Mouse (Mus musculus) natural killer cell, adult 2 months (primary cell): ENCODE data around the gene Olfr492.

Experiments
- DNase-seq, 2 experiments: peaks; one replicate each; pipeline ENCODE4 v3.0.0; 2022; ENCODE audit warnings: low spot score in 2 of 2

The Olfr492 gene

DNA sequence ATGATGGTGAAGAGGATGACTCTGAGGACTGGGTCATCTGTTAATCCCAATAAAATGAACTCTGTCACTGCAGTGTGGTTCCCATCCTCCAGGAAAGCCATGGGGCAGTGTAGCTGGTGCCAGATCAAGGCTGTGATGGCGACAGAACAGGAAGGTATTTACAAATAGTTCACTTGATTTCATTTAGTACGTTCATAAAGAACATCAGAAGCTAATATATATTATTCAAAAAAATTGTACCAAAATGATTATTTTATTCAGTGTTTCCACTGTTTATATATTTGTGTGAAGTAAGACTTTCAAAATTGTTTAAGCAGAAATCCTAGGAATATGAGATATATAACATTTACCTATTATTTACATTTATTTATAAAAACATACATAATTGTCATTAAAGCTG, at the start of gene Olfr492:
Gene Olfr492 (minus strand): TSS at position 101 of the 400 bp plus-strand sequence.
- DNase-seq = no peak

DNA sequence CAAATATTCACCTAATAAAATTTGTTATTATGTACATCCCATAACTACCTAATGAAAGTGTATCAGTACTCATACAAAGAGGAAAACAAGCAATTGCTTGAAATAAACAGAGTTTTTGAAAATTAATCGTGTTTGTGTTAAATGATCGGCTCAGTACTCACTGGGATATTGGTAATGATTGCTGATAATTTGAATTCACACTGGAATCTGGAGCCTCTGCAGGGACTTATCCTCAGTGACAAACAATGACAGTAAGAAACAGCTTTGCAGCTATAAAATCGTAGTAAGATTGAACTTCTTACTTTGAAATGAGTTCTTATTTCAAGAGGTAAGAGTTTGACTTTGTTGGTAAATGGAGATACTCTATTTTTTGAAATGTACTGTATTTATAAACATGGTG, 41.6 kb upstream of the Olfr492 start, which contains the start of gene Olfr494:
Gene Olfr494 (plus strand): TSS at position 301 of the 400 bp plus-strand sequence.
- no peak for DNase-seq

DNA sequence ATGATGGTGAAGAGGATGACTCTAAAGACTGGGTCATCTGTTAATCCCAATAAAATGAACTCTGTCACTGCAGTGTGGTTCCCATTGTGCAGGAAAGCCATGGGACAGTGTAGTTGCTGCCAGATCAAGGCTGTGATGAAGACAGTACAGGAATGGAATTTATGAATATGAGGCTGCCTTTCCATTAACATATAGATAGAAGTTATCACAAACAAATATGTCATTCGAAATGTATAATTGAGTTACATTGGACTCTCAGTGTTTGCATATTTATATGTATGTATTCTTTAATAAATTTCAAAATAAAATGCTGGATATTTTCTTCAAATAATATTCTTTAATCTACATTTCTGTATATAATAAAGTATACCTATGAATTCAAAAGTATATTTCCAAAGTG, 23.4 kb upstream of the Olfr492 start, which contains the start of gene Olfr493:
Gene Olfr493 (minus strand): TSS at position 101 of the 400 bp plus-strand sequence.
- no peak for DNase-seq

DNA sequence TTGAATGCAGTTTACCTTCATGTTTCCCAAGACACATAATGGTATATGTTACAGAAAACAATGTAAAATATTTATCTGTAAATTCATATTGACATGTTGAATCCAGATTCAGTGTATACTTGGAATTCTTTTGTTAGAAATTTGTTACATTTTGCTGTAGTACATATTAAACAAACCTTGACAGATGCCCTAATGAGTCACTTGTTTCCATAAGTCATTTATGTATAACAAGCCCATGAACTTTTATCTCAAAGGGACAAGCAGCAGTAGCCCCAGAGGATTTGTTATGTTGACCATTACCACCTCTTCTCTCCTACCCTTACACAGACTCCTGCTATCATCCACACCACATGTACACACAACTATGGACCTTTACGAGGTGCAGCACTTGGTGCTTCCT, 10.3 kb downstream of the Olfr492 start, which contains the start of gene Olfr491:
Gene Olfr491 (plus strand): TSS at position 301 of the 400 bp plus-strand sequence.
- DNase-seq = no peak

DNA sequence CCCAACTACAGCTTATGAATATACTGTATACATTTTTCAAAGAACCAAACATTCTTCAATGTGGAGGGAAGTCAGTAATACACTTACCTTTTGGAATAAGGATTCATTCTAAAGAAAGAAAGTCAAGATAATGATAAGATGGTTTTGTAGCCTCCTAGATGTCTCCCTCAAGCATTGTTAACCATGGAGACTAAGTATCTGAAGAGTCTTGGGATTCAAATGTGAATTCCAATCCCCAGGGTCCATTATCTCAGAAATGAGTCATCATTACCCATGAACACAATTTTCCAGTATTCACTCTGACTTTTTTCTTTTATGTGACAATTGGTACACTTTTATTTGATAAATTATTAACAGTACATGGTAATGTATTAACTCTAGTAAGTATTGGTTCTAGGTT, 34.6 kb downstream of the Olfr492 start, which contains the start of gene Olfr490:
Gene Olfr490 (minus strand): TSS at position 101 of the 400 bp plus-strand sequence.
- no peak for DNase-seq
